Mouse (Mus musculus) midbrain, embryonic 12.5 days (tissue): ENCODE measurements at regions not wholly inside any gene's neighbourhood (a gene's known extent, or its start where the extent isn't known, plus 50 kb on each side); places are given as distances from the start of the nearest gene placed in this dataset.

Source experiments
- ATAC-seq: fragments of 200-750 bp; cut with Nextera tagmentation; 2 replicates; pipeline ENCODE4 v1.8.0; 2017; ENCODE audit warnings: low read depth, moderate TSS enrichment, moderate library complexity; ENCODE audit not compliant: low FRiP score
- H3K27ac ChIP-seq: fragments of 300-500 bp; sonication (generic); replicated peaks from 2 replicates; pipeline ENCODE4 v1.5.1; 2016; ENCODE audit warnings: mild to moderate bottlenecking
- H3K27me3 ChIP-seq: fragments of 300-500 bp; sonication (generic); 2 replicates; pipeline ENCODE4 v1.6.1; 2016; ENCODE audit warnings: mild to moderate bottlenecking
- H3K36me3 ChIP-seq: fragments of 300-500 bp; sonication (generic); 2 replicates; pipeline ENCODE4 v1.6.1; 2016
- H3K4me1 ChIP-seq: fragments of 300-500 bp; sonication (generic); 2 replicates; pipeline ENCODE4 v1.6.1; 2016
- H3K4me2 ChIP-seq: fragments of 300-500 bp; sonication (generic); replicated peaks from 2 replicates; pipeline ENCODE4 v1.6.1; 2016; ENCODE audit warnings: mild to moderate bottlenecking, moderate library complexity
- H3K4me3 ChIP-seq: fragments of 300-500 bp; sonication (generic); 2 replicates; pipeline ENCODE4 v1.5.1; 2016; ENCODE audit warnings: mild to moderate bottlenecking
- H3K9ac ChIP-seq: fragments of 300-500 bp; sonication (generic); replicated peaks from 2 replicates; pipeline ENCODE4 v1.6.1; 2016; ENCODE audit warnings: mild to moderate bottlenecking, moderate library complexity
- H3K9me3 ChIP-seq: fragments of 300-500 bp; sonication (generic); 2 replicates; pipeline ENCODE4 v1.6.1; 2016; ENCODE audit warnings: mild to moderate bottlenecking
- WGBS: fragments of 180-500 bp; shearing (Covaris S2); methylation state at CpG from one replicate; pipeline ENCODE4 v1.1.7; 2016; 5-methylcytosine and 5-hydroxymethylcytosine counted together

DNA sequence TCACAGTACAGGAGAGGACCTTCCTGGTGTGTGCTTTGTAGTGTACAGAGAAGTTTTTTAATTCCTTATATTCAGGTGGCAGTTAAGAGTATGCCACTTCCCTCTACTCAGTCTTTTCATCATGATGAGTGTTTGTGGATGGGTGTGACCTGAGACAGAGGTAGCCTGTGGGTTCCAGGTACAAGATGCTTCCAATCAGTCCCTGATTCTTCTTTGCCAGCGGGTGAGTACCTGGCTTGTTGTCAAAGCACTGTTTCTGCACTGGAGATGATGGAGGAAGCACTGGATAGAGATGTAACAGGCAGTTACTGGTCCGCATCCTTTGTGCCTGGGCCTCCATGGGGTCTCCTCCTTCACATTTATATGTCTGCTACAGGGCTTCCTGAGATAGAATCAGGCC is 234.7 kb upstream of the Trib2 start:
- no peaks in the 10 kb centered on the region for H3K27me3 ChIP-seq
- H3K4me2 ChIP-seq: no peak overlapping the region
- no peak overlapping the region for H3K9ac ChIP-seq
- WGBS: 85% methylated on average over 2 of the region's 2 CpGs
- no peaks in the 10 kb centered on the region for H3K36me3 ChIP-seq
- no peaks in the 10 kb centered on the region for H3K4me1 ChIP-seq
- no peak overlapping the region for H3K4me3 ChIP-seq
- ATAC-seq: no peak
- no peaks in the 10 kb centered on the region for H3K9me3 ChIP-seq
- H3K27ac ChIP-seq: no peak overlapping the region

- ATAC-seq: no peak
- Histone ChIP-seq H3K36me3 (no peaks in the 10 kb centered on the region), H3K4me2 (no peak overlapping the region), H3K27ac (no peak overlapping the region), H3K9ac (no peak overlapping the region), H3K9me3 (no peaks in the 10 kb centered on the region), H3K4me1 (no peaks in the 10 kb centered on the region), H3K4me3 (no peak overlapping the region), H3K27me3 (no peaks in the 10 kb centered on the region)
- WGBS: 66% methylated on average over 4 of the region's 4 CpGs
Measured at GRCm38 (mm10) chr12:16049545-16049944, 232.8 kb upstream of the Trib2 start.

GRCm38 (mm10) chr12:16046643-16047042 is 229.9 kb upstream of the Trib2 start:
- H3K4me2 ChIP-seq: no peak overlapping the region
- no peak overlapping the region for H3K4me3 ChIP-seq
- no peaks in the 10 kb centered on the region for H3K27me3 ChIP-seq
- ATAC-seq: no peak
- no peak overlapping the region for H3K27ac ChIP-seq
- no peaks in the 10 kb centered on the region for H3K36me3 ChIP-seq
- WGBS: 76% methylated on average over 1 of the region's 1 CpGs
- no peaks in the 10 kb centered on the region for H3K9me3 ChIP-seq
- H3K9ac ChIP-seq: no peak overlapping the region
- no peaks in the 10 kb centered on the region for H3K4me1 ChIP-seq

DNA sequence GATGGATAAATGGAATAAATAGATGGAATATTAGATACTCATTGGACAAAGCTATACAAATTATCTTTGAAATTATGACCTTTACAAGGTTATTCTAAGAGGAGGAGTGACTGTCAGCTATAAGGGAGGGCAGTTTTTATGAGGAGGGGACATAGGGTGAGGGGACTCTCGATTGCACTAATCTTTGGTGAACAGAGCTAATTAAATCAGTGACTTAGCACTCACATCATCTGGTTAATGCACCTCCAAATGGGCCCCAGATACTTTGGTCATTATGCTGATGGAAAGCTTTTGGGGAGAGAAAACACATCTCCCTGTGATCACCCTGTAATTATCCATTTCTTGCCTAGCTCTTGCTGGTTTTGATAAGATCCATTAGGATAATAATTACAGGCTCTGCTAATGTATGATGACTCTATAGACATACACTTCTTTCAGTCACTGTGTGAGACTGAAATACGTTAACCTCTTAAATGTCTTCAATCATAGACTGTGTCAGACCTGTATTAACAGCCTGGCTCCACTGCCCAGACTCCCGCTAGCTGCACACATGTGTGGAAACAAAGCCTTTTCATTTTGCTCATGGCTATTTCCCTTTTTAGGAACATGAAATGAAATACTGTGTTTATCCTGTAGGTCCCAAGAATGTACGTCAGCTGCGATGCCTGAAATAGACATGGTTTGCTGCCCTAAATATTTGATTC is 229.2 kb upstream of the Trib2 start:
- Histone ChIP-seq H3K9ac (no peak overlapping the region), H3K9me3 (no peaks in the 10 kb centered on the region), H3K4me3 (no peak overlapping the region), H3K36me3 (no peaks in the 10 kb centered on the region), H3K4me1 (0 out of 2 replicates have a peak, but pooled peaks cover 3% of the 10 kb centered on the region), H3K4me2 (no peak overlapping the region), H3K27ac (no peak overlapping the region), H3K27me3 (no peaks in the 10 kb centered on the region)
- 74% methylated on average over 5 of the region's 5 CpGs for WGBS
- ATAC-seq: no peak

DNA sequence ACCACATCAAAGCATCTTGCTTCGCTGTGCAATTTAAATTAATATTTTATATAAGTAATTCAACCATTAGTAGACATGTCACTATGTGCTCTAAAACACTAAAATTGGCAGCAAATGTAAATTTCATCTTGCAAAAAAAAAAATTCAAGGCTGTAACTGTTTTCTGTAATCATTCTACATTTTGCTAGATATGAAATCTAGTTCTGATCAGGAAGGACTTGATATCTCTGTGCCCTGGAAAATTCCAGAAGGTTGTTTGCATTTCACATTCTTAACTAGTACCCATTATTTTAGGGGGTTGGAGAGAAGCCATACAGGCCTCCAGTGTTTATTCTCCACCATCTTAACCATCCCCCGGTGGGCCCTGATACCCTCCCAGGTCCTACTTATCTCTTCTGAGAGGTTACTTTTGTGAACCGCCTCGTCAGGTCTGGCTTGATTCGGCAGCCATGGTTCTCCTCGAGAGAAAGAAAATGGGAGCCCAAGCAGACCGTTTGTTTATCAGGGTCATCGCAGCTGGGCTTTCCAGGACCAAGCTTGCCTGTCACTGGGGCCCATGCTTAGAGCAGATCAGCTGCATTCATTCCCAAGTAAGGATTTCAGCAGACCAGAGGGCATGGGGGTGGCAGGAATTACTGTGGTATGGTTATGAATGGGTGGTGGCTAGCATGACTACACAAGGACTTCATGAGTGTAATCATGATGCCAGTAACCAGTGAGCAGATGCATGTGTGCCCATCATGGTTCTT is 226.9 kb upstream of the Trib2 start:
- Histone ChIP-seq H3K27ac (no peak overlapping the region), H3K9me3 (no peaks in the 10 kb centered on the region), H3K4me2 (no peak overlapping the region), H3K27me3 (no peaks in the 10 kb centered on the region), H3K36me3 (no peaks in the 10 kb centered on the region), H3K9ac (no peak overlapping the region), H3K4me1 (0 out of 2 replicates have a peak, but pooled peaks cover 3% of the 10 kb centered on the region), H3K4me3 (no peak overlapping the region)
- 90% methylated on average over 8 of the region's 8 CpGs for WGBS
- no peak for ATAC-seq

DNA sequence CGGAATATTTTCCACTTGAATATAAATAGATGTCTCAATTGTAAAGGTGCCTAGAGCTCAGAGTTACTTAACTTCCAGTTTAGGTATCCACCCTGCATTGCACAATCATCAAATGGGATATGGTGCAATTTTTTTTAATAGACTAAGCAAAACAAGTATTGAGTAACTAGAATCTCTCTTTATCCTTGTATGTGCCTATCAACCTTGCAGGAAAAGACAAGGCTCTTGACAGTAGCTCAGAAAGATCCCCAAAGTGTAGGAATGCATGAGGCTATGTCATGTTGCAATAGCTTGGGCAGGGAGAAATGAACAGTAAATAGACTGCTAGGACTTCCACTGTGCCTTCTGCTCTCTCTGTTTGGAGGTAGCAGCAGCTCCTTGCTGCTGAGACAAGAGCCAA is 225.6 kb upstream of the Trib2 start:
- Histone ChIP-seq H3K27me3 (no peaks in the 10 kb centered on the region), H3K4me3 (no peak overlapping the region), H3K4me2 (no peak overlapping the region), H3K4me1 (0 out of 2 replicates have a peak, but pooled peaks cover 3% of the 10 kb centered on the region), H3K36me3 (no peaks in the 10 kb centered on the region), H3K9ac (no peak overlapping the region), H3K9me3 (no peaks in the 10 kb centered on the region), H3K27ac (no peak overlapping the region)
- ATAC-seq: no peak
- WGBS: 88% methylated on average over 1 of the region's 1 CpGs

DNA sequence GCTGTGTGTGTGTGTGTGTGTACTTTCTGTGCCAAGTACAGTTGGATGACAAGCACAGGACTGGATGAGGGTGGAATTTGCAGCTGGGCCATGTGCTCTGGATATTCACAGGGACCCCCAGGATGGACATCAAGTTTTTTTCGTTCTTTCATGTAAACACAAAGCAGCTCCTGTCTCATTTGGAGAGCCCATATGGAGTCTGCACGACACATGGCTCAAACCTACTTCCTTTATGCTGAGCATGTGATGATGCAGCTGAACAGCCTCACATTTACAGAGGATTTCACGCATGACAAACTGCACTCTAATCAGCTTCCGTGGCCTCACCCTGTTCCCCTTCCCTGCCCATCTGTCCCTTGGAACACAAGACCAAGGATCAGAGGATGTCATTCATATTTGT is 224.4 kb upstream of the Trib2 start:
- Histone ChIP-seq H3K9me3 (no peaks in the 10 kb centered on the region), H3K27me3 (no peaks in the 10 kb centered on the region), H3K4me2 (no peak overlapping the region), H3K4me3 (no peak overlapping the region), H3K27ac (no peak overlapping the region), H3K9ac (no peak overlapping the region), H3K36me3 (no peaks in the 10 kb centered on the region), H3K4me1 (0 out of 2 replicates have a peak, but pooled peaks cover 3% of the 10 kb centered on the region)
- peak; percentile 68 for ATAC-seq
- WGBS: 27% methylated on average over 4 of the region's 4 CpGs

DNA sequence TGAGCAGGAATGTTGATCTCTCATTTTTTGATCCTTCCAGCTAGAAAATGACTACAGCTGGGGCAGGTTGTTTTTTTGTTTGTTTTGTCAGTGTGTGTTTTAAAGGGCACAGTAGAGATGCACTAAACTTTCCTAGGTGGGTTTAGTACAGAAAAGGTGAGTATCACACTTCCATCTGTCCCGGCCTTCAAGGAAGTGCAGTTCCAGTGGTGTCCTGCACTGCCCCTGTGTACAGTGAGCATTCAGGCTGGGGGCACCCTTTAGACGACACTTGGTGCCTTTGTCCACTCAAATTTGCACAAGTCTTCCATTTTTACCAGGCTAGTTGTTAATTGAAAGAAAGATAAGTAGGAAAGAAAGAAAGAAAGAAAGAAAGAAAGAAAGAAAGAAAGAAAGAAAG is 218.8 kb upstream of the Trib2 start:
- 42% methylated on average over 2 of the region's 2 CpGs for WGBS
- no peak overlapping the region for H3K4me3 ChIP-seq
- ATAC-seq: no peak
- no peaks in the 10 kb centered on the region for H3K36me3 ChIP-seq
- no peaks in the 10 kb centered on the region for H3K27me3 ChIP-seq
- no peaks in the 10 kb centered on the region for H3K9me3 ChIP-seq
- H3K4me2 ChIP-seq: no peak overlapping the region
- H3K27ac ChIP-seq: no peak overlapping the region
- no peaks in the 10 kb centered on the region for H3K4me1 ChIP-seq
- no peak overlapping the region for H3K9ac ChIP-seq

- Histone ChIP-seq H3K27me3 (no peaks in the 10 kb centered on the region), H3K4me2 (no peak overlapping the region), H3K4me3 (no peak overlapping the region), H3K9me3 (no peaks in the 10 kb centered on the region), H3K4me1 (no peaks in the 10 kb centered on the region), H3K27ac (no peak overlapping the region), H3K36me3 (no peaks in the 10 kb centered on the region), H3K9ac (no peak overlapping the region)
- no peak for ATAC-seq
Measured at GRCm38 (mm10) chr12:16034691-16035515, 218.2 kb upstream of the Trib2 start.

DNA sequence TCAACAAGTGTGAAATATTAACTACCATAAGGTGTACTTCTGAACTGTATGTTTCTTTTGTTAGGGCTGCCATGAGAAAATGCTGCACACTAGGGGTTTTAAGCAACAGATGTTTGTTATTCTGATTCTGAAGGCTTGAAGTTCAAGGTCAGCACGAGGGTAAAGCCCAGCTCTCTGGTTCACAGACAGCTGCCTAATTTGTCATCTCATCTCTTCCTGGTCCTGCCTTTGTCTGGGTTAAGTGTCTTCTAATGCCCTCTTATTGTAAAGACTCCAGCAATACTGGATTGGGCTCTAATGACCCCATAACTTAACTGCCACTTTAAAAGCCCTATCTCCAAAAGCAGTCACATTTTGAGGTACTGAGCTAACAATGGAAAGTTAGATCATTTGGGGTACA is 209.9 kb upstream of the Trib2 start:
- Histone ChIP-seq H3K36me3 (no peaks in the 10 kb centered on the region), H3K27me3 (no peaks in the 10 kb centered on the region), H3K9me3 (no peaks in the 10 kb centered on the region), H3K4me1 (no peaks in the 10 kb centered on the region), H3K4me2 (no peak overlapping the region), H3K27ac (no peak overlapping the region), H3K4me3 (no peak overlapping the region), H3K9ac (no peak overlapping the region)
- ATAC-seq: no peak
- WGBS: 30% methylated on average over 1 of the region's 1 CpGs

- Histone ChIP-seq H3K9me3 (no peaks in the 10 kb centered on the region), H3K4me2 (no peak overlapping the region), H3K36me3 (no peaks in the 10 kb centered on the region), H3K9ac (no peak overlapping the region), H3K4me1 (no peaks in the 10 kb centered on the region), H3K27ac (no peak overlapping the region), H3K27me3 (no peaks in the 10 kb centered on the region), H3K4me3 (no peak overlapping the region)
- no peak for ATAC-seq
- 89% methylated on average over 7 of the region's 7 CpGs for WGBS
Measured at GRCm38 (mm10) chr12:16023273-16023672, 206.6 kb upstream of the Trib2 start.

- WGBS: 83% methylated on average over 1 of the region's 1 CpGs
- Histone ChIP-seq H3K4me3 (no peak overlapping the region), H3K9me3 (no peaks in the 10 kb centered on the region), H3K27me3 (no peaks in the 10 kb centered on the region), H3K36me3 (no peaks in the 10 kb centered on the region), H3K4me1 (no peaks in the 10 kb centered on the region), H3K4me2 (no peak overlapping the region), H3K27ac (no peak overlapping the region), H3K9ac (no peak overlapping the region)
- ATAC-seq: no peak
Measured at GRCm38 (mm10) chr12:16021202-16021821, 204.6 kb upstream of the Trib2 start.
